Mouse (Mus musculus): ENCODE measurements around the gene Tcf3. TPM values are rescaled to one million over a fixed set of nuclear protein-coding genes. Genes with fewer than 3 reads are reported as not detected.

The Tcf3 gene
- polyA plus RNA-seq, 1 experiment from 2014 or later, result 63.7 TPM

- peak; percentile 52 for ATAC-seq
- no peak overlapping the region for H3K9ac ChIP-seq (replicated peaks; ENCODE audit: low read depth, low read length)
- H3K9me3 ChIP-seq (ENCODE audit: control insufficient read depth, low read length), result no peaks in the 10 kb centered on the region
- H3K4me1 ChIP-seq (replicated peaks; ENCODE audit: control insufficient read depth, insufficient read depth, low read length), result peaks cover 34% of the 10 kb centered on the region
- no peaks in the 10 kb centered on the region for H3K27me3 ChIP-seq (replicated peaks; ENCODE audit: control insufficient read depth, insufficient read depth, low read length)
- WGBS, result 32% methylated on average over 3 of the region's 3 CpGs
- H3K36me3 ChIP-seq (ENCODE audit: control insufficient read depth, insufficient read depth), result peaks cover 50% of the 10 kb centered on the region
- no peak overlapping the region for H3K4me3 ChIP-seq (replicated peaks; ENCODE audit: low read length)
- no peak overlapping the region for H3K4me2 ChIP-seq (ENCODE audit: low read length)
- no peak overlapping the region; the same call in 1 of the 2 replicates for H3K27ac ChIP-seq (ENCODE audit: low read length)
Observed at GRCm38 (mm10) chr10:80418311-80418710, 15.1 kb downstream of the Tcf3 start.

GRCm38 (mm10) chr10:80417841-80418240 is 15.6 kb downstream of the Tcf3 start:
- Histone ChIP-seq H3K27me3 (replicated peaks; ENCODE audit: control insufficient read depth, insufficient read depth, low read length) (no peaks in the 10 kb centered on the region), H3K4me1 (replicated peaks; ENCODE audit: control insufficient read depth, insufficient read depth, low read length) (peaks cover 32% of the 10 kb centered on the region), H3K4me3 (replicated peaks; ENCODE audit: low read length) (no peak overlapping the region), H3K9ac (replicated peaks; ENCODE audit: low read depth, low read length) (no peak overlapping the region), H3K9me3 (ENCODE audit: control insufficient read depth, low read length) (no peaks in the 10 kb centered on the region), H3K36me3 (ENCODE audit: control insufficient read depth, insufficient read depth) (peaks cover 54% of the 10 kb centered on the region), H3K4me2 (ENCODE audit: low read length) (no peak overlapping the region), H3K27ac (ENCODE audit: low read length) (no peak overlapping the region; the same call in 1 of the 2 replicates)
- WGBS, result 84% methylated on average over 1 of the region's 1 CpGs
- ATAC-seq, result no peak

GRCm38 (mm10) chr10:80417371-80417770 is 16.1 kb downstream of the Tcf3 start:
- Histone ChIP-seq H3K4me2 (ENCODE audit: low read length) (no peak overlapping the region), H3K4me3 (replicated peaks; ENCODE audit: low read length) (no peak overlapping the region), H3K9me3 (ENCODE audit: control insufficient read depth, low read length) (no peaks in the 10 kb centered on the region), H3K9ac (replicated peaks; ENCODE audit: low read depth, low read length) (no peak overlapping the region), H3K36me3 (ENCODE audit: control insufficient read depth, insufficient read depth) (peaks cover 56% of the 10 kb centered on the region), H3K4me1 (replicated peaks; ENCODE audit: control insufficient read depth, insufficient read depth, low read length) (peaks cover 27% of the 10 kb centered on the region), H3K27ac (ENCODE audit: low read length) (no peak overlapping the region), H3K27me3 (replicated peaks; ENCODE audit: control insufficient read depth, insufficient read depth, low read length) (no peaks in the 10 kb centered on the region)
- 89% methylated on average over 10 of the region's 10 CpGs for WGBS
- ATAC-seq, result no peak

GRCm38 (mm10) chr10:80415566-80415965 is 17.9 kb downstream of the Tcf3 start:
- WGBS, result 91% methylated on average over 7 of the region's 7 CpGs

GRCm38 (mm10) chr10:80412656-80413541 is 20.5 kb downstream of the Tcf3 start:
- Histone ChIP-seq H3K4me2 (ENCODE audit: low read length) (no peak overlapping the region), H3K4me1 (replicated peaks; ENCODE audit: control insufficient read depth, insufficient read depth, low read length) (peaks cover 3% of the 10 kb centered on the region), H3K9me3 (ENCODE audit: control insufficient read depth, low read length) (no peaks in the 10 kb centered on the region), H3K4me3 (replicated peaks; ENCODE audit: low read length) (no peak overlapping the region), H3K27me3 (replicated peaks; ENCODE audit: control insufficient read depth, insufficient read depth, low read length) (no peaks in the 10 kb centered on the region), H3K27ac (ENCODE audit: low read length) (peak overlapping the region; percentile 50), H3K36me3 (ENCODE audit: control insufficient read depth, insufficient read depth) (peaks cover 48% of the 10 kb centered on the region), H3K9ac (replicated peaks; ENCODE audit: low read depth, low read length) (no peak overlapping the region)
- 66% methylated on average over 44 of the region's 44 CpGs for WGBS
- peak; percentile 29; the same call in 1 of the 2 replicates for ATAC-seq

More at GRCm38 (mm10) chr10:80415566-80415965, 17.9 kb downstream of the Tcf3 start:
- no peak for ATAC-seq
- no peak overlapping the region for H3K4me3 ChIP-seq (replicated peaks; ENCODE audit: low read length)
- no peak overlapping the region for H3K9ac ChIP-seq (replicated peaks; ENCODE audit: low read depth, low read length)
- H3K36me3 ChIP-seq (ENCODE audit: control insufficient read depth, insufficient read depth), result peaks cover 60% of the 10 kb centered on the region
- H3K4me1 ChIP-seq (replicated peaks; ENCODE audit: control insufficient read depth, insufficient read depth, low read length), result peaks cover 18% of the 10 kb centered on the region
- no peaks in the 10 kb centered on the region for H3K9me3 ChIP-seq (ENCODE audit: control insufficient read depth, low read length)
- no peak overlapping the region for H3K4me2 ChIP-seq (ENCODE audit: low read length)
- H3K27me3 ChIP-seq (replicated peaks; ENCODE audit: control insufficient read depth, insufficient read depth, low read length), result no peaks in the 10 kb centered on the region
- H3K27ac ChIP-seq (ENCODE audit: low read length), result no peak overlapping the region

- H3K4me1 ChIP-seq (replicated peaks; ENCODE audit: control insufficient read depth, insufficient read depth, low read length), result peaks cover 21% of the 10 kb centered on the region
- peaks cover 24% of the 10 kb centered on the region for H3K36me3 ChIP-seq (ENCODE audit: control insufficient read depth, insufficient read depth)
- WGBS, result 46% methylated on average over 4 of the region's 4 CpGs
- no peak overlapping the region for H3K9ac ChIP-seq (replicated peaks; ENCODE audit: low read depth, low read length)
- ATAC-seq, result no peak
- H3K9me3 ChIP-seq (ENCODE audit: control insufficient read depth, low read length), result no peaks in the 10 kb centered on the region
- no peak overlapping the region for H3K27ac ChIP-seq (ENCODE audit: low read length)
- H3K27me3 ChIP-seq (replicated peaks; ENCODE audit: control insufficient read depth, insufficient read depth, low read length), result no peaks in the 10 kb centered on the region
- H3K4me3 ChIP-seq (replicated peaks; ENCODE audit: low read length), result no peak overlapping the region
- H3K4me2 ChIP-seq (ENCODE audit: low read length), result no peak overlapping the region
Observed at GRCm38 (mm10) chr10:80407924-80408323, 25.5 kb downstream of the Tcf3 start.

GRCm38 (mm10) chr10:80406684-80407501 is 26.6 kb downstream of the Tcf3 start, which contains the start of gene Uqcr11:
Uqcr11 (minus strand) TSS chr10:80406830.
- peak; percentile 89 for ATAC-seq
- WGBS, result 2% methylated on average over 27 of the region's 27 CpGs
- H3K9ac ChIP-seq (replicated peaks; ENCODE audit: low read depth, low read length), result peak within 1 kb of the TSS; percentile 78
- H3K4me1 ChIP-seq (replicated peaks; ENCODE audit: control insufficient read depth, insufficient read depth, low read length), result peaks cover 21% of the 10 kb centered on the region
- H3K27me3 ChIP-seq (replicated peaks; ENCODE audit: control insufficient read depth, insufficient read depth, low read length), result no peaks in the 10 kb centered on the region
- H3K27ac ChIP-seq (ENCODE audit: low read length), result peak within 1 kb of the TSS; percentile 74
- H3K36me3 ChIP-seq (ENCODE audit: control insufficient read depth, insufficient read depth), result peaks cover 23% of the 10 kb centered on the region
- peak within 1 kb of the TSS; percentile 97 for H3K4me2 ChIP-seq (ENCODE audit: low read length)
- H3K9me3 ChIP-seq (ENCODE audit: control insufficient read depth, low read length), result no peaks in the 10 kb centered on the region
- H3K4me3 ChIP-seq (replicated peaks; ENCODE audit: low read length), result peak within 1 kb of the TSS; percentile 83

- Histone ChIP-seq H3K4me2 (ENCODE audit: low read length) (peak overlapping the region; percentile 97), H3K27me3 (replicated peaks; ENCODE audit: control insufficient read depth, insufficient read depth, low read length) (no peaks in the 10 kb centered on the region), H3K36me3 (ENCODE audit: control insufficient read depth, insufficient read depth) (peaks cover 18% of the 10 kb centered on the region), H3K9me3 (ENCODE audit: control insufficient read depth, low read length) (no peaks in the 10 kb centered on the region), H3K27ac (ENCODE audit: low read length) (no peak overlapping the region), H3K4me1 (replicated peaks; ENCODE audit: control insufficient read depth, insufficient read depth, low read length) (peaks cover 21% of the 10 kb centered on the region), H3K9ac (replicated peaks; ENCODE audit: low read depth, low read length) (peak overlapping the region; percentile 78), H3K4me3 (replicated peaks; ENCODE audit: low read length) (peak overlapping the region; percentile 83)
- ATAC-seq, result no peak
- 59% methylated on average over 10 of the region's 10 CpGs for WGBS
Observed at GRCm38 (mm10) chr10:80405481-80406173, 27.8 kb downstream of the Tcf3 start.

All from forebrain, embryonic 16.5 days (tissue).